Mouse (Mus musculus) embryonic facial prominence, embryonic 13.5 days (tissue): ENCODE results near the gene Uqcc2. TPM values are rescaled to one million over a fixed set of nuclear protein-coding genes. Genes with fewer than 3 reads are reported as not detected.

Source experiments
- ATAC-seq: fragments of 200-750 bp; cut with Nextera tagmentation; 2 replicates; pipeline ENCODE4 v1.8.0; 2017; ENCODE audit warnings: low read depth; ENCODE audit not compliant: insufficient number of reproducible peaks, insufficient read depth, low FRiP score, low TSS enrichment
- H3K27ac ChIP-seq: fragments of 300-500 bp; sonication (generic); 2 replicates; pipeline ENCODE4 v1.5.1; 2015; ENCODE audit warnings: moderate library complexity, mild to moderate bottlenecking, inconsistent platforms
- H3K27me3 ChIP-seq: fragments of 300-500 bp; sonication (generic); 2 replicates; pipeline ENCODE4 v1.6.1; 2015; ENCODE audit warnings: mild to moderate bottlenecking, inconsistent platforms
- H3K36me3 ChIP-seq: fragments of 300-500 bp; sonication (generic); 2 replicates; pipeline ENCODE4 v1.6.1; 2015; ENCODE audit warnings: mild to moderate bottlenecking, inconsistent platforms
- H3K4me1 ChIP-seq: fragments of 300-500 bp; sonication (generic); 2 replicates; pipeline ENCODE4 v1.6.1; 2015; ENCODE audit warnings: inconsistent platforms
- H3K4me2 ChIP-seq: fragments of 300-500 bp; sonication (generic); 2 replicates; pipeline ENCODE4 v1.6.1; 2015; ENCODE audit warnings: moderate library complexity, mild to moderate bottlenecking, inconsistent platforms
- H3K4me3 ChIP-seq: fragments of 300-500 bp; sonication (generic); 2 replicates; pipeline ENCODE4 v1.5.1; 2015; ENCODE audit warnings: mild to moderate bottlenecking, inconsistent platforms
- H3K9ac ChIP-seq: fragments of 300-500 bp; sonication (generic); 2 replicates; pipeline ENCODE4 v1.6.1; 2015; ENCODE audit warnings: mild to moderate bottlenecking, inconsistent platforms
- H3K9me3 ChIP-seq: fragments of 300-500 bp; sonication (generic); 2 replicates; pipeline ENCODE4 v1.6.1; 2016; ENCODE audit warnings: inconsistent platforms
- WGBS: fragments of 180-500 bp; shearing (Covaris S2); methylation state at CpG from one replicate; pipeline ENCODE4 v1.1.7; 2015; ENCODE audit warnings: mixed read lengths; 5-methylcytosine and 5-hydroxymethylcytosine counted together
- polyA plus RNA-seq: library from polyadenylated mRNA; unstranded; fragments of >200 nt; fragmentation: Nextera tagmentation; extraction: Ambion mirVana; gene quantifications from 2 replicates; pipeline ENCODE4 v1.2.1, GENCODE M21; 2015

Uqcc2 gene
- polyA plus RNA-seq, 1 experiment from 2014 or later: 350 TPM

GRCm38 (mm10) chr17:27153773-27154193 is 20.1 kb upstream of the Uqcc2 start:
- no peaks in the 10 kb centered on the region for H3K27me3 ChIP-seq
- no peaks in the 10 kb centered on the region for H3K9me3 ChIP-seq
- 41% methylated on average over 9 of the region's 9 CpGs for WGBS
- H3K4me3 ChIP-seq: no peak overlapping the region
- H3K4me2 ChIP-seq: no peak overlapping the region
- peaks cover 62% of the 10 kb centered on the region for H3K4me1 ChIP-seq
- H3K9ac ChIP-seq: no peak overlapping the region
- no peak for ATAC-seq
- H3K36me3 ChIP-seq: no peaks in the 10 kb centered on the region
- peak overlapping the region; percentile 18; the same call in 1 of the 2 replicates for H3K27ac ChIP-seq

GRCm38 (mm10) chr17:27152976-27153723 is 19.4 kb upstream of the Uqcc2 start:
- no peaks in the 10 kb centered on the region for H3K27me3 ChIP-seq
- peak overlapping the region; percentile 18; the same call in 1 of the 2 replicates for H3K27ac ChIP-seq
- no peak for ATAC-seq
- 59% methylated on average over 8 of the region's 8 CpGs for WGBS
- no peaks in the 10 kb centered on the region for H3K36me3 ChIP-seq
- no peaks in the 10 kb centered on the region for H3K9me3 ChIP-seq
- no peak overlapping the region for H3K9ac ChIP-seq
- H3K4me3 ChIP-seq: no peak overlapping the region
- H3K4me1 ChIP-seq: peaks cover 69% of the 10 kb centered on the region
- no peak overlapping the region for H3K4me2 ChIP-seq

DNA sequence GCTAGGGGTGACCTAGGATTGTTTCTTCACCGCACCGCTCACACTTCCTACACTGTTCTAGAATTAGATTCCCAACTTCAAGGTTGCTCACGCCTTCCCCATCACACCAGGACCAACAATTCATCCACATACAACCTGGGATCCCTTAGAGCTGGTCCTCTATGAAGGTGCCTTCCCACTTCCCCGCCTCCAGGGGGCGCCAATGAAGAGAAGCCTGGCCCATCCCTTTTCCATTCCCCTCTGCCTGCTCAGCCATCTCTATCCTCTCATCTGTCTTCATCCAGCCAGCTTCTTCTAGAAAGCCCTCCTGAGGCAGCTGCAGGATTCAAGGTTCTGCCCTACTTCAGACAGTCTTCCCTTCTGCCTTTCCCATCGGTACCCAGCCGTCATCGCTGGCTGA is 17.7 kb upstream of the Uqcc2 start:
- Histone ChIP-seq H3K9ac (no peak overlapping the region), H3K9me3 (no peaks in the 10 kb centered on the region), H3K4me1 (peaks cover 76% of the 10 kb centered on the region), H3K4me2 (no peak overlapping the region), H3K4me3 (no peak overlapping the region), H3K27me3 (no peaks in the 10 kb centered on the region), H3K36me3 (no peaks in the 10 kb centered on the region), H3K27ac (no peak overlapping the region)
- 71% methylated on average over 8 of the region's 8 CpGs for whole genome bisulfite sequencing
- no peak for ATAC-seq

DNA sequence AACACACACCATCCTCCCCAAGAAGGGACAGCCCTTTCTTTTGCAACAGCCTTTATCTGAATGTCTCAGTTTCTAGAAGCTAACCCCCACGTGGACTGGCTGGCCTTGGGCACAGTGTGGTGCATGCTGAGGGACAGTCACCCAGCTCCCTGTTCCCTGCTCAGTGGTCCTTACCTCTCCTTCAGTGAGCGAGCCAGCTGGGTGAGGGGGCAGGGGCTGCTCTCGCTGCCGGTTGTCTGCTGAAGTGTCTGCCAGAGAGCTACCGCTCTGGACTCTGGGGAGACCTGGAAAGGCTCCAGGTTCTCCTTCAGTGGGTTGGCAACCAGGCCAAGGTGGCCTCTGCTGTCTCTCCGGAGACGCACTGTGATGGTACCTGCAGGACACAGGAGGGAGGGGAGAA is 17.2 kb upstream of the Uqcc2 start:
- Histone ChIP-seq H3K9me3 (no peaks in the 10 kb centered on the region), H3K27me3 (no peaks in the 10 kb centered on the region), H3K9ac (no peak overlapping the region), H3K4me1 (peaks cover 77% of the 10 kb centered on the region), H3K27ac (no peak overlapping the region), H3K36me3 (no peaks in the 10 kb centered on the region), H3K4me2 (no peak overlapping the region), H3K4me3 (no peak overlapping the region)
- ATAC-seq: no peak
- WGBS: 62% methylated on average over 7 of the region's 7 CpGs

DNA sequence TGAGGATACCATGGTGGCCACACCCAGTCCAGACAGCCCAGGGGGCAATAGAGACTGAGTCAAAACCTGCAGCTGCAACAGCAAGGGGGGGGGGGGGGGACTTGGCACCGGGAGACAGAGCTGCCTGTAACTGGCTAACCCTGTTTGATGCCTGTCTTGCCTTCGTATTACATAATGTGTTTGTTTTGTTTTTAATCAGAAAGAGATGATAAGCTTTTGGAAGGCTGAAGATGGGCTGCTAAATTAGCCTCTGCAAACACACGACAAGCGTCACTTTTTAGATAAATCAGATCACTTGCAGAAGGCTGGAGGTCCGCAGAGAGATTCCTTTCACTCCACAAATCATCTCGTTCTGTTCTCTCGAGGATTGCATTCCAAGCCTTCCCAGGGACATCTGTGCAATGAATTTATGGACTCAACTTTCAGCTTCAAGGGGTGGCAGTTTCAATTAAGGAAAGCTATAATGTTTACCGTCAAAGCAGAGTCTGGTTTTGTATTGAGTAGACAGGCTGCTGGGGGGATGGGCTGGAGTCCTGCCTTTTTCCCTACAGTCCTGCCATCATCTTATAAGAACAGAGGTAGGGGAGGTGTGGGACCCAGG is 12.7 kb upstream of the Uqcc2 start:
- Histone ChIP-seq H3K27me3 (no peaks in the 10 kb centered on the region), H3K4me1 (peaks cover 63% of the 10 kb centered on the region), H3K4me2 (peak overlapping the region; percentile 19), H3K9ac (0 out of 2 replicates have a peak overlapping the region, but pooled peaks have one; percentile 32), H3K27ac (peak overlapping the region; percentile 68; the same call in 1 of the 2 replicates), H3K36me3 (no peaks in the 10 kb centered on the region), H3K9me3 (no peaks in the 10 kb centered on the region), H3K4me3 (no peak overlapping the region)
- no peak for ATAC-seq
- WGBS: 7% methylated on average over 8 of the region's 8 CpGs

DNA sequence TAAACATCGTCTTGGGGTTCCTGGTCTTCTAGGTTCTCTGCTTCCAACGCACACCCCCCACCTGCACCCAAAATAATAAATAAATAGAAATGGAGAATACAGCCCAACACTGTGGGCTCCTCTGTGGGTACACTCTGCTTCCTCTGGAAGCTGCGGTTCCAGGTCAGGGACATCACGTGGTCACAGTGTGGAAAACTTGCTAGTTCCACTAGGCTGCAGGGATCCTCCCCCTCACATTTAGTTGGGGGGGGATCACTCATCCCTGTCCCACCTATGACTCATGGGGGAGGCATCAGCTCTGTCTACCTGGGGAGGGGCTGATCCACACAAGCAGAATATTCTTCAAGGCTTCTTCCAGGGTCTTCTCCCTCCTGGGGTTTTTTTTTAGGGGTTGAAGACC is 10.4 kb upstream of the Uqcc2 start:
- 75% methylated on average over 4 of the region's 4 CpGs for WGBS
- H3K4me3 ChIP-seq: no peak overlapping the region
- H3K36me3 ChIP-seq: no peaks in the 10 kb centered on the region
- ATAC-seq: no peak
- 0 out of 2 replicates have a peak overlapping the region, but pooled peaks have one; percentile 52 for H3K9ac ChIP-seq
- H3K9me3 ChIP-seq: no peaks in the 10 kb centered on the region
- H3K27ac ChIP-seq: no peak overlapping the region
- peaks cover 58% of the 10 kb centered on the region for H3K4me1 ChIP-seq
- no peaks in the 10 kb centered on the region for H3K27me3 ChIP-seq
- H3K4me2 ChIP-seq: no peak overlapping the region

- Histone ChIP-seq H3K9me3 (no peaks in the 10 kb centered on the region), H3K4me1 (peaks cover 51% of the 10 kb centered on the region), H3K4me3 (no peak overlapping the region), H3K9ac (no peak overlapping the region), H3K4me2 (no peak overlapping the region), H3K27me3 (no peaks in the 10 kb centered on the region), H3K36me3 (no peaks in the 10 kb centered on the region), H3K27ac (peak overlapping the region; percentile 41)
- no peak for ATAC-seq
- 35% methylated on average over 10 of the region's 10 CpGs for WGBS
These were observed 8.3 kb upstream of the Uqcc2 start for GRCm38 (mm10) chr17:27141971-27142450.

DNA sequence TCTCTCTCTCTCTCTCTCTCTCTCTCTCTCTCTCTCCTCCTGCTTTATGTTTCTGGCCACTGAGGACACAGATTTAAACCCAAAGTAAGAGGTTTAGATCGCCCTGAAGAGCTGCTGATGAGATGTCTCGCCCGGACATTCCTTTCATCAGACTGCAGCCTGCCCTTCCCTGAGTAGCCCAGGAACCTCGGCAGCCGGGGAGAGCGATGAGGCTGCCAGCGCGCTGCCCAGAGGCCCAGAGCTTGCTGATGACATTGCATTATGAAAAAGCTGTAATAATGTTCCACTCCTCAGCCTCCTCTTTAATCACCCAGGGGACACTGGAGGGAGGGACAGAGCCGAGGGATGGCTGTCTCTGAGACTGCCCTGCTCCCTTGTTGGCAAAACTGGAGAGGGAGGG is 6.5 kb upstream of the Uqcc2 start:
- Histone ChIP-seq H3K36me3 (no peaks in the 10 kb centered on the region), H3K9me3 (no peaks in the 10 kb centered on the region), H3K4me3 (no peak overlapping the region), H3K9ac (no peak overlapping the region), H3K4me2 (no peak overlapping the region), H3K27me3 (no peaks in the 10 kb centered on the region), H3K4me1 (peaks cover 34% of the 10 kb centered on the region), H3K27ac (no peak overlapping the region)
- WGBS: 59% methylated on average over 9 of the region's 9 CpGs
- no peak for ATAC-seq

DNA sequence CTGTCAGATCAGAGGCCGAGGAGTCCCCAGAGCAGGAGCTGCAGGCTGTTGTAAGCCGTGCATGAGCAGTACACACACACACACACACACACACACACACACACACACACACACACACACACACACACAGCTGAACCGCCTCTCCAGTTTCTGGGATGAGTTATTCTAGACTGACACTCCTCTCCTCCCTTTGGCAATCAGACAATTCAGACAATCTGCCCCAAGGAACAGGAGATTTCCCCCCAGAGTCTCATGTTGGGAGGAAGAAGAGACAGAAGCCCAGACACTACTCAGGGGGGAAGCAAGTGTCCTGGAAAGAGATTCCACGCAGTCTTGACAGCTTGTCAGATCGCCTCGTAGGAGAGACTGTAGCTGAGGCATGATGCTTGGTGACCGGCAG is 5.6 kb upstream of the Uqcc2 start:
- Histone ChIP-seq H3K9me3 (no peaks in the 10 kb centered on the region), H3K4me1 (peaks cover 30% of the 10 kb centered on the region), H3K4me3 (no peak overlapping the region), H3K9ac (no peak overlapping the region), H3K27me3 (no peaks in the 10 kb centered on the region), H3K36me3 (no peaks in the 10 kb centered on the region), H3K27ac (no peak overlapping the region), H3K4me2 (no peak overlapping the region)
- ATAC-seq: no peak
- 36% methylated on average over 7 of the region's 7 CpGs for WGBS

GRCm38 (mm10) chr17:27138396-27138795 is 4.7 kb upstream of the Uqcc2 start:
- H3K27ac ChIP-seq: no peak overlapping the region
- ATAC-seq: no peak
- H3K36me3 ChIP-seq: no peaks in the 10 kb centered on the region
- H3K4me3 ChIP-seq: no peak overlapping the region
- H3K9ac ChIP-seq: no peak overlapping the region
- no peaks in the 10 kb centered on the region for H3K27me3 ChIP-seq
- H3K4me2 ChIP-seq: no peak overlapping the region
- H3K4me1 ChIP-seq: peaks cover 29% of the 10 kb centered on the region
- WGBS: 72% methylated on average over 9 of the region's 9 CpGs
- H3K9me3 ChIP-seq: no peaks in the 10 kb centered on the region

DNA sequence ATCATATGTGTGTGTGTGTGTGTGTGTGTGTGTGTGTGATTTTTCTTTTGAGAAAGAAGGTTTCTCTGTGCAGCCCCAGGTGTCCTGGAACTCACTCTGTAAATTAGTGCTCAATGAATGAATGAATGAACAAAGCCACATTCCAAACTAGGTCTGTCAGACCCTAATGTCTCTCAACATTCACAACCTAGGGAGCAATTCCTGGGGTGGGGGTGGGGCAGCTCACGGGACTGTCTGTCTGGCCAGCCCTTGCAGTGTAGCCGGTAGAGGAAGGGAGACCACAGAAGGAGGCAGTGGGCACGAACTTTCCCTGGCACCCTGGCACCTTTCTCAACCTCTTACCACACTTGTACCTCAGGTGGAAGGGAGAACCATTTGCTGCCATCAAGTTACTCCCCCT is 999 bp upstream of the Uqcc2 start:
- Histone ChIP-seq H3K27ac (no peak overlapping the region), H3K4me2 (no peak overlapping the region), H3K4me1 (peaks cover 44% of the 10 kb centered on the region), H3K9ac (no peak overlapping the region), H3K27me3 (no peaks in the 10 kb centered on the region), H3K36me3 (0 out of 2 replicates have a peak, but pooled peaks cover 8% of the 10 kb centered on the region), H3K4me3 (no peak overlapping the region), H3K9me3 (no peaks in the 10 kb centered on the region)
- 31% methylated on average over 3 of the region's 3 CpGs for WGBS
- no peak for ATAC-seq

GRCm38 (mm10) chr17:27134187-27134586 is 471 bp upstream of the Uqcc2 start:
- no peak for ATAC-seq
- H3K4me1 ChIP-seq: peaks cover 45% of the 10 kb centered on the region
- WGBS: 34% methylated on average over 9 of the region's 9 CpGs
- H3K27me3 ChIP-seq: no peaks in the 10 kb centered on the region
- no peak overlapping the region for H3K27ac ChIP-seq
- H3K4me3 ChIP-seq: peak overlapping the region; percentile 74
- peak overlapping the region; percentile 62 for H3K4me2 ChIP-seq
- peak overlapping the region; percentile 84 for H3K9ac ChIP-seq
- H3K9me3 ChIP-seq: no peaks in the 10 kb centered on the region
- 0 out of 2 replicates have a peak, but pooled peaks cover 8% of the 10 kb centered on the region for H3K36me3 ChIP-seq
